19 mouse cellular contexts compared by ENCODE assay signal in the genomic region with DNA sequence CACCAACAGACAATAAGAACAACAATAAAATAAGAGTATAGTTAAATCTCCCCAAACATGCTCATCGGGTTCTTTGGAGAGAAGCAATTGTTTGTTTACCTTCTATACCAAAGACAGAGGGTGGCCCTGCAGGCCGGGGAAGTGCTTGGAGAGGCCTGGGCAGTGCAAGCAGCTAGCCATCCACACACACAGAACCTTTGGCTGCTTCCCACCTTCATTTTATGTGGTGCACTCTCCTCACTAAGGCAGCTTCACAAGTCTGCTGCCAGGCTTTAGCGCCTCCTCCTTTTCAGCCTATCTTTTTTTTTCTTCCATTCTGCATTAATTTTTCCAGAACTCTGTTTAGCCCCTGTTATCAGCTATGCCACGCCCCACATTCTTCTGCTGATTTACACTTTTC.
DNase-seq lines count a peak whose midpoint lies in the region; ATAC-seq lines count a peak whose summit lies in the region.
"Had no signal": no experiment of that assay in that cellular context is flagged by ENCODE, and none has a peak within 500 bp of the region (broad histone marks: within the 10 kb centered on the region; RNA-seq: fewer than 3 reads in every experiment).

No protein-coding gene starts in this region.

- H3K9me3 ChIP-seq in midbrain, embryonic 14.5 days (ENCODE audit: control insufficient read depth, low read length), result no peaks in the 10 kb centered on the region
- H3K9me3 ChIP-seq in midbrain, embryonic 15.5 days, result no peaks in the 10 kb centered on the region
- H3K9me3 ChIP-seq: embryonic facial prominence, embryonic 13.5 days; forebrain, embryonic 10.5 days; hindbrain, embryonic 10.5 days; kidney, embryonic 15.5 days; limb, embryonic 10.5 days; liver, embryonic 15.5 days; neural tube, embryonic 13.5 days had no signal

- H3K27ac ChIP-seq in midbrain, embryonic 14.5 days (replicated peaks; ENCODE audit: low read depth, low read length), result no peak overlapping the region
- no peak overlapping the region for H3K27ac ChIP-seq in midbrain, embryonic 15.5 days
- H3K27ac ChIP-seq: embryonic facial prominence, embryonic 13.5 days; forebrain, embryonic 10.5 days; hindbrain, embryonic 10.5 days; kidney, embryonic 15.5 days; left cerebral cortex, adult 2 months; limb, embryonic 10.5 days; neural tube, embryonic 13.5 days had no signal

- no peak for ATAC-seq in midbrain, embryonic 14.5 days (ENCODE audit: low FRiP score, low TSS enrichment)
- no peak for ATAC-seq in midbrain, embryonic 15.5 days (replicated peaks)
- no peak for ATAC-seq in erythroid progenitor cell, adult 5-6 weeks (replicated peaks; ENCODE audit: low FRiP score, poor library complexity, severe bottlenecking)

- H3K4me3 ChIP-seq in midbrain, embryonic 14.5 days (replicated peaks; ENCODE audit: low read depth, low read length), result no peak overlapping the region
- no peak overlapping the region for H3K4me3 ChIP-seq in midbrain, embryonic 15.5 days
- H3K4me3 ChIP-seq: embryonic facial prominence, embryonic 13.5 days; forebrain, embryonic 10.5 days; hindbrain, embryonic 10.5 days; kidney, embryonic 15.5 days; left cerebral cortex, adult 2 months; limb, embryonic 10.5 days; liver, embryonic 15.5 days; neural tube, embryonic 13.5 days had no signal

- H3K36me3 ChIP-seq in midbrain, embryonic 14.5 days (ENCODE audit: control insufficient read depth, insufficient read depth, low read length), result peaks cover 9% of the 10 kb centered on the region; the same call in 1 of the 2 replicates
- H3K36me3 ChIP-seq in midbrain, embryonic 15.5 days (replicated peaks), result no peaks in the 10 kb centered on the region
- H3K36me3 ChIP-seq: kidney, embryonic 15.5 days; liver, embryonic 15.5 days had no signal

- 78% methylated on average over 4 of the region's 4 CpGs for WGBS in midbrain, embryonic 14.5 days
- WGBS in midbrain, embryonic 15.5 days, result 71% methylated on average over 4 of the region's 4 CpGs

- intact Hi-C loops in gastrocnemius, postnatal 36 days (cut with DNase I), result no loop called here
- intact Hi-C loops in heart, postnatal 10 days (cut with DNase I), result no loop called here

- H3K27me3 ChIP-seq in midbrain, embryonic 14.5 days (ENCODE audit: control insufficient read depth, insufficient read depth, low read length), result no peaks in the 10 kb centered on the region
- H3K27me3 ChIP-seq in midbrain, embryonic 15.5 days (replicated peaks), result no peaks in the 10 kb centered on the region
- H3K27me3 ChIP-seq: embryonic facial prominence, embryonic 13.5 days; kidney, embryonic 15.5 days; liver, embryonic 15.5 days; neural tube, embryonic 13.5 days had no signal

- DNase-seq in gastrocnemius, adult 18-20 months (ENCODE audit: low spot score), result peak; percentile 35
- DNase-seq in gastrocnemius, postnatal 36 days, result no peak
- peak; percentile 28 to 51 for DNase-seq in heart, postnatal 10 days
- no peak for DNase-seq in heart, adult 8-10 months (ENCODE audit: low spot score)
- no peak for DNase-seq in midbrain, embryonic 14.5 days
- no peak for DNase-seq in urinary bladder, postnatal 10 days (ENCODE audit: low spot score)
- DNase-seq: adrenal gland, adult 8-10 months; gastrocnemius, postnatal 25 days; right cerebral cortex, postnatal 25 days had no signal

- H3K4me1 ChIP-seq in midbrain, embryonic 14.5 days (ENCODE audit: control insufficient read depth, insufficient read depth, low read length), result peaks cover 37% of the 10 kb centered on the region
- H3K4me1 ChIP-seq in midbrain, embryonic 15.5 days, result peaks cover 67% of the 10 kb centered on the region

- 0 out of 2 replicates have a peak overlapping the region, but pooled peaks have one; percentile 9 for H3K9ac ChIP-seq in midbrain, embryonic 14.5 days (replicated peaks; ENCODE audit: low read length)
- no peak overlapping the region for H3K9ac ChIP-seq in midbrain, embryonic 15.5 days
- H3K9ac ChIP-seq: embryonic facial prominence, embryonic 13.5 days; kidney, embryonic 15.5 days; liver, embryonic 15.5 days had no signal

- no peak overlapping the region for H3K4me2 ChIP-seq in midbrain, embryonic 14.5 days (ENCODE audit: low read length)
- H3K4me2 ChIP-seq in midbrain, embryonic 15.5 days, result no peak overlapping the region
- H3K4me2 ChIP-seq: embryonic facial prominence, embryonic 13.5 days; kidney, embryonic 15.5 days; liver, embryonic 15.5 days; neural tube, embryonic 13.5 days had no signal

Comparison
In these comparisons a context has a peak if more than half of its experiments do, and no peak if none do; other contexts are left out.
1. DNase-seq: peak in gastrocnemius, adult 18-20 months (single experiment) and heart, postnatal 10 days (2 of 2); none in gastrocnemius, postnatal 36 days (0 of 2), heart, adult 8-10 months (single experiment), midbrain, embryonic 14.5 days (single experiment) and urinary bladder, postnatal 10 days (single experiment).